Mouse (Mus musculus) embryonic facial prominence, embryonic 15.5 days (tissue): ENCODE data around the gene Gm42372. TPM values are rescaled to one million over a fixed set of nuclear protein-coding genes. Genes with fewer than 3 reads are reported as not detected.

ENCODE experiments used
- ATAC-seq: fragments of 200-750 bp; cut with Nextera tagmentation; 2 replicates; pipeline ENCODE4 v1.8.0; 2017; ENCODE audit warnings: low read depth, moderate TSS enrichment; ENCODE audit not compliant: insufficient number of reproducible peaks, low FRiP score, low TSS enrichment
- H3K27ac ChIP-seq: fragments of 300-500 bp; sonication (generic); replicated peaks from 2 replicates; pipeline ENCODE4 v1.5.1; 2015; ENCODE audit warnings: mild to moderate bottlenecking, inconsistent platforms
- H3K27me3 ChIP-seq: fragments of 300-500 bp; sonication (generic); 2 replicates; pipeline ENCODE4 v1.6.1; 2015; ENCODE audit warnings: inconsistent platforms
- H3K36me3 ChIP-seq: fragments of 300-500 bp; sonication (generic); 2 replicates; pipeline ENCODE4 v1.6.1; 2015; ENCODE audit warnings: mild to moderate bottlenecking, inconsistent platforms
- H3K4me1 ChIP-seq: fragments of 300-500 bp; sonication (generic); 2 replicates; pipeline ENCODE4 v1.6.1; 2015; ENCODE audit warnings: inconsistent platforms
- H3K4me2 ChIP-seq: fragments of 300-500 bp; sonication (generic); replicated peaks from 2 replicates; pipeline ENCODE4 v1.6.1; 2015; ENCODE audit warnings: mild to moderate bottlenecking, inconsistent platforms
- H3K4me3 ChIP-seq: fragments of 300-500 bp; sonication (generic); replicated peaks from 2 replicates; pipeline ENCODE4 v1.5.1; 2015; ENCODE audit warnings: mild to moderate bottlenecking, inconsistent platforms
- H3K9ac ChIP-seq: fragments of 300-500 bp; sonication (generic); 2 replicates; pipeline ENCODE4 v1.6.1; 2015; ENCODE audit warnings: inconsistent platforms
- H3K9me3 ChIP-seq: fragments of 300-500 bp; sonication (generic); replicated peaks from 2 replicates; pipeline ENCODE4 v1.6.1; 2016; ENCODE audit warnings: inconsistent platforms
- WGBS: fragments of 180-500 bp; shearing (Covaris S2); methylation state at CpG from one replicate; pipeline ENCODE4 v1.1.7; 2015; 5-methylcytosine and 5-hydroxymethylcytosine counted together
- polyA plus RNA-seq: library from polyadenylated mRNA; unstranded; fragments of >200 nt; fragmentation: Nextera tagmentation; extraction: Ambion mirVana; gene quantifications from 2 replicates; pipeline ENCODE4 v1.2.1, GENCODE M21; 2015

Gene Gm42372
- 0.28 and 0.32 TPM in 2 replicates for polyA plus RNA-seq

- Histone ChIP-seq H3K9me3 (no peaks in the 10 kb centered on the region), H3K4me3 (no peak within 1 kb of the TSS; the same call in 1 of the 2 replicates), H3K27ac (no peak within 1 kb of the TSS), H3K36me3 (no peaks in the 10 kb centered on the region), H3K4me1 (peaks cover 29% of the 10 kb centered on the region), H3K4me2 (peak within 1 kb of the TSS; percentile 6; the same call in 1 of the 2 replicates), H3K27me3 (no peaks in the 10 kb centered on the region), H3K9ac (no peak within 1 kb of the TSS)
- WGBS: 22% methylated on average over 26 of the region's 26 CpGs
- no peak for ATAC-seq
These were observed at the start of gene Gm42372 for GRCm38 (mm10) chr7:16982859-16983568. Gm42372 (plus strand) TSS chr7:16983086.

GRCm38 (mm10) chr7:16937312-16937711, 45.6 kb upstream of the Gm42372 start:
- WGBS: 47% methylated on average over 4 of the region's 4 CpGs

GRCm38 (mm10) chr7:16938117-16938791, 44.6 kb upstream of the Gm42372 start:
- 66% methylated on average over 17 of the region's 17 CpGs for WGBS
- Histone ChIP-seq H3K4me2 (no peak overlapping the region), H3K9me3 (no peaks in the 10 kb centered on the region), H3K36me3 (no peaks in the 10 kb centered on the region), H3K27me3 (no peaks in the 10 kb centered on the region), H3K4me1 (peaks cover 15% of the 10 kb centered on the region), H3K4me3 (no peak overlapping the region), H3K9ac (no peak overlapping the region), H3K27ac (no peak overlapping the region)
- no peak for ATAC-seq

More at GRCm38 (mm10) chr7:16937312-16937711, 45.6 kb upstream of the Gm42372 start:
- Histone ChIP-seq H3K9ac (no peak overlapping the region), H3K4me1 (peaks cover 16% of the 10 kb centered on the region), H3K27ac (no peak overlapping the region), H3K27me3 (no peaks in the 10 kb centered on the region), H3K36me3 (no peaks in the 10 kb centered on the region), H3K4me3 (no peak overlapping the region), H3K4me2 (no peak overlapping the region), H3K9me3 (no peaks in the 10 kb centered on the region)
- no peak for ATAC-seq

- Histone ChIP-seq H3K27me3 (peaks cover 3% of the 10 kb centered on the region; the same call in 1 of the 2 replicates), H3K4me3 (no peak overlapping the region), H3K27ac (peak overlapping the region; percentile 73), H3K4me1 (peaks cover 31% of the 10 kb centered on the region), H3K4me2 (no peak overlapping the region), H3K9me3 (no peaks in the 10 kb centered on the region), H3K36me3 (no peaks in the 10 kb centered on the region), H3K9ac (no peak overlapping the region)
- no peak for ATAC-seq
- WGBS: 21% methylated on average over 7 of the region's 7 CpGs
These were observed 42.6 kb upstream of the Gm42372 start for GRCm38 (mm10) chr7:16940292-16940691.

GRCm38 (mm10) chr7:16942861-16943260, 40.0 kb upstream of the Gm42372 start:
- H3K4me1 ChIP-seq: peaks cover 55% of the 10 kb centered on the region
- WGBS: 57% methylated on average over 4 of the region's 4 CpGs
- no peaks in the 10 kb centered on the region for H3K36me3 ChIP-seq
- ATAC-seq: no peak
- no peak overlapping the region for H3K27ac ChIP-seq
- H3K27me3 ChIP-seq: peaks cover 28% of the 10 kb centered on the region
- no peak overlapping the region for H3K9ac ChIP-seq
- no peak overlapping the region for H3K4me2 ChIP-seq
- no peaks in the 10 kb centered on the region for H3K9me3 ChIP-seq
- H3K4me3 ChIP-seq: no peak overlapping the region

GRCm38 (mm10) chr7:16944061-16944807, 38.7 kb upstream of the Gm42372 start, which contains the start of gene Pnmal2:
Pnmal2 (plus strand) TSS chr7:16944682.
- Histone ChIP-seq H3K4me3 (peak within 1 kb of the TSS; percentile 57), H3K27ac (peak within 1 kb of the TSS; percentile 65; the same call in 1 of the 2 replicates), H3K9ac (peak within 1 kb of the TSS; percentile 69), H3K27me3 (peaks cover 42% of the 10 kb centered on the region), H3K4me2 (peak within 1 kb of the TSS; percentile 81), H3K9me3 (no peaks in the 10 kb centered on the region), H3K36me3 (no peaks in the 10 kb centered on the region), H3K4me1 (peaks cover 62% of the 10 kb centered on the region)
- peak; percentile 87 for ATAC-seq
- WGBS: 16% methylated on average over 36 of the region's 36 CpGs

- Histone ChIP-seq H3K9me3 (no peaks in the 10 kb centered on the region), H3K4me1 (peaks cover 65% of the 10 kb centered on the region), H3K9ac (peak overlapping the region; percentile 69), H3K4me2 (peak overlapping the region; percentile 81), H3K27ac (peak overlapping the region; percentile 65; the same call in 1 of the 2 replicates), H3K4me3 (peak overlapping the region; percentile 57), H3K27me3 (peaks cover 43% of the 10 kb centered on the region), H3K36me3 (no peaks in the 10 kb centered on the region)
- WGBS: 1% methylated on average over 22 of the region's 22 CpGs
- peak; percentile 12; the same call in 1 of the 2 replicates for ATAC-seq
These were observed 38.0 kb upstream of the Gm42372 start for GRCm38 (mm10) chr7:16944808-16945315.

GRCm38 (mm10) chr7:16945419-16945818, 37.5 kb upstream of the Gm42372 start:
- 22% methylated on average over 17 of the region's 17 CpGs for WGBS
- peak overlapping the region; percentile 81 for H3K4me2 ChIP-seq
- peaks cover 65% of the 10 kb centered on the region for H3K4me1 ChIP-seq
- H3K27me3 ChIP-seq: peaks cover 43% of the 10 kb centered on the region
- ATAC-seq: no peak
- H3K36me3 ChIP-seq: no peaks in the 10 kb centered on the region
- no peaks in the 10 kb centered on the region for H3K9me3 ChIP-seq
- peak overlapping the region; percentile 57 for H3K4me3 ChIP-seq
- no peak overlapping the region for H3K9ac ChIP-seq
- no peak overlapping the region for H3K27ac ChIP-seq

GRCm38 (mm10) chr7:16946441-16947348, 36.2 kb upstream of the Gm42372 start:
- no peak for ATAC-seq
- Histone ChIP-seq H3K4me1 (peaks cover 62% of the 10 kb centered on the region), H3K36me3 (no peaks in the 10 kb centered on the region), H3K9ac (peak overlapping the region; percentile 15; the same call in 1 of the 2 replicates), H3K27ac (peak overlapping the region; percentile 65), H3K9me3 (no peaks in the 10 kb centered on the region), H3K4me2 (peak overlapping the region; percentile 81), H3K4me3 (peak overlapping the region; percentile 38), H3K27me3 (peaks cover 43% of the 10 kb centered on the region)
- WGBS: 8% methylated on average over 53 of the region's 53 CpGs

GRCm38 (mm10) chr7:16947349-16947895, 35.5 kb upstream of the Gm42372 start:
- no peak overlapping the region for H3K9ac ChIP-seq
- H3K27ac ChIP-seq: peak overlapping the region; percentile 65
- peak overlapping the region; percentile 38 for H3K4me3 ChIP-seq
- peaks cover 43% of the 10 kb centered on the region for H3K27me3 ChIP-seq
- H3K36me3 ChIP-seq: no peaks in the 10 kb centered on the region
- H3K9me3 ChIP-seq: no peaks in the 10 kb centered on the region
- 15% methylated on average over 22 of the region's 22 CpGs for WGBS
- H3K4me1 ChIP-seq: peaks cover 62% of the 10 kb centered on the region
- peak overlapping the region; percentile 81 for H3K4me2 ChIP-seq
- no peak for ATAC-seq
